Mouse (Mus musculus): ENCODE measurements around the gene Klhl42. TPM values are rescaled to one million over a fixed set of nuclear protein-coding genes. Genes with fewer than 3 reads are reported as not detected.

The Klhl42 gene
- polyA plus RNA-seq, 1 experiment from 2014 or later, result 12.7 TPM

- Histone ChIP-seq H3K4me3 (ENCODE audit: low read depth, low read length) (no peak overlapping the region), H3K27ac (replicated peaks; ENCODE audit: low read depth, low read length) (no peak overlapping the region), H3K27me3 (ENCODE audit: control insufficient read depth, insufficient read depth, low read length) (no peaks in the 10 kb centered on the region), H3K4me2 (ENCODE audit: low read depth, low read length) (no peak overlapping the region), H3K4me1 (ENCODE audit: control insufficient read depth, insufficient read depth, low read length) (no peaks in the 10 kb centered on the region), H3K9ac (replicated peaks; ENCODE audit: low read length) (no peak overlapping the region), H3K36me3 (replicated peaks; ENCODE audit: control insufficient read depth, insufficient read depth, low read depth, low read length) (no peaks in the 10 kb centered on the region), H3K9me3 (replicated peaks; ENCODE audit: control insufficient read depth, low read length) (no peaks in the 10 kb centered on the region)
- DNase-seq (ENCODE audit: low spot score), result no peak
- no peak for ATAC-seq (replicated peaks; ENCODE audit: insufficient number of reproducible peaks, low FRiP score, low TSS enrichment, low read depth)
- WGBS, result 82% methylated on average over 7 of the region's 7 CpGs
Measured at GRCm38 (mm10) chr6:147094771-147095170, 3.6 kb downstream of the Klhl42 start.

- ATAC-seq (replicated peaks; ENCODE audit: insufficient number of reproducible peaks, low FRiP score, low TSS enrichment, low read depth) (no peak), DNase-seq (ENCODE audit: low spot score) (no peak)
- Histone ChIP-seq H3K4me2 (ENCODE audit: low read depth, low read length) (no peak overlapping the region), H3K27me3 (ENCODE audit: control insufficient read depth, insufficient read depth, low read length) (no peaks in the 10 kb centered on the region), H3K9ac (replicated peaks; ENCODE audit: low read length) (no peak overlapping the region), H3K27ac (replicated peaks; ENCODE audit: low read depth, low read length) (no peak overlapping the region), H3K9me3 (replicated peaks; ENCODE audit: control insufficient read depth, low read length) (no peaks in the 10 kb centered on the region), H3K36me3 (replicated peaks; ENCODE audit: control insufficient read depth, insufficient read depth, low read depth, low read length) (no peaks in the 10 kb centered on the region), H3K4me1 (ENCODE audit: control insufficient read depth, insufficient read depth, low read length) (no peaks in the 10 kb centered on the region), H3K4me3 (ENCODE audit: low read depth, low read length) (no peak overlapping the region)
- 95% methylated on average over 4 of the region's 4 CpGs for WGBS
Measured at GRCm38 (mm10) chr6:147096109-147096508, 4.9 kb downstream of the Klhl42 start.

DNA sequence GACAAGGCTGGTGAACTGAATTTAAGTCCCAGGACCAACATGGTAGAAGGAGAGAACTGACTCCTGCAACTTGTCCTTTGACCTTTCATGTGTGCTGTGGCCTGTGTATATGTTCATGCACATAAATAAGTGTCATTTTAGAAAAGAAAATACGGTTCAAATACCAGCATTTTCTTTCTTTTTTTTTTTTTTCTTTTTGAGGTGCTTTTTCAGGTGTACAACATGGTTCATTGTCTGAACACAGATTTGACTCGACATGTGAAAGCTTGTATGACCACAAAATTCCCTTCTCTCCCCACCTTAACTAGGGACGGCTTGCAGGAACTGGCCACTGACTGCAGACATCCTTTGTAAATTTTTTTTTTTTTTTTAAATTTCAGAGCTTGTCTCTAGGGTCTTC, 5.8 kb downstream of the Klhl42 start:
- Histone ChIP-seq H3K9me3 (replicated peaks; ENCODE audit: control insufficient read depth, low read length) (no peaks in the 10 kb centered on the region), H3K27me3 (ENCODE audit: control insufficient read depth, insufficient read depth, low read length) (no peaks in the 10 kb centered on the region), H3K4me2 (ENCODE audit: low read depth, low read length) (no peak overlapping the region), H3K9ac (replicated peaks; ENCODE audit: low read length) (no peak overlapping the region), H3K4me1 (ENCODE audit: control insufficient read depth, insufficient read depth, low read length) (no peaks in the 10 kb centered on the region), H3K4me3 (ENCODE audit: low read depth, low read length) (no peak overlapping the region), H3K27ac (replicated peaks; ENCODE audit: low read depth, low read length) (no peak overlapping the region), H3K36me3 (replicated peaks; ENCODE audit: control insufficient read depth, insufficient read depth, low read depth, low read length) (no peaks in the 10 kb centered on the region)
- WGBS, result 61% methylated on average over 3 of the region's 3 CpGs
- ATAC-seq (replicated peaks; ENCODE audit: insufficient number of reproducible peaks, low FRiP score, low TSS enrichment, low read depth) (no peak), DNase-seq (ENCODE audit: low spot score) (no peak)

- no peak for ATAC-seq (replicated peaks; ENCODE audit: insufficient number of reproducible peaks, low FRiP score, low TSS enrichment, low read depth)
Measured at GRCm38 (mm10) chr6:147097346-147097929, 6.3 kb downstream of the Klhl42 start.

DNA sequence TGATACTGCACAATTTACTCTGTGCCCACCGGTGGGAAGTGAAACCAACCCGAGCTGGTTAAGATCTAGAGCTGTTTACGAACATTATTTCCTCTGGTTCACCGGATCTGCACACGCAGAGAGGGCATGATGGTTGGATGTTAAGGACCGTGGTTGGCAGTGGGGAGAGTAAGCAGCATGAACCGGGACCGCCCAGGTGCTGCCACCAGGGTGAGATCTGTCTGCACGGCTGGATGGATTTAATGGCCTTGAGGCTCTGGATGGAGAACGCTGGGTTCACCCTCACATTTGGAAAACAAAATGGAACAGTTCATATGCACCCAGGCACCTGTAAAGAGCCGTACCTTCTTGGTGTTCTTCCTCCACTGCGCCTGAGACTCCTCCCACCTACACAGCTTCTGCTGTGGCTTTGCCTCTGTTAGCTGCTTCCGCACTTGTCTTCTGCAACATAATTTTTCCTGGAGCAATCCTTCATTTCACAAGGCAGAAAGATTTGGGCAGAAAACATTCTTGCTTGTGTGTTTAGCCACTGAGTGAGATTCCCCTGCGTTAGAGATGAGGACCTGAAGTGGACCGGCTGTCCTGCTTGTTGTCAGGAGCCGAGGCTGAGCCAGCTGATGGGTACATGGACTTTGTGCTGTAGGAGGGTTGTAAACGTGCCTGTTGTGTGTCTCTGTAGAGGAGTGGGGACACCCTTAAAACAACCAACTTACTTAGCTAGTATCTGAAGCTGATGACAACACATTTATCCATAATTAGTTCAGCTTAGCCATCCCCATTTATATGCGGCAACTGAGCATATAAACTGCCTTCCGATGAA, 8.5 kb downstream of the Klhl42 start:
- Histone ChIP-seq H3K4me1 (ENCODE audit: control insufficient read depth, insufficient read depth, low read length) (no peaks in the 10 kb centered on the region), H3K27ac (replicated peaks; ENCODE audit: low read depth, low read length) (no peak overlapping the region), H3K36me3 (replicated peaks; ENCODE audit: control insufficient read depth, insufficient read depth, low read depth, low read length) (no peaks in the 10 kb centered on the region), H3K9me3 (replicated peaks; ENCODE audit: control insufficient read depth, low read length) (no peaks in the 10 kb centered on the region), H3K4me3 (ENCODE audit: low read depth, low read length) (no peak overlapping the region), H3K27me3 (ENCODE audit: control insufficient read depth, insufficient read depth, low read length) (no peaks in the 10 kb centered on the region), H3K4me2 (ENCODE audit: low read depth, low read length) (no peak overlapping the region), H3K9ac (replicated peaks; ENCODE audit: low read length) (no peak overlapping the region)
- ATAC-seq (replicated peaks; ENCODE audit: insufficient number of reproducible peaks, low FRiP score, low TSS enrichment, low read depth), result no peak
- no peak for DNase-seq (ENCODE audit: low spot score)
- 79% methylated on average over 19 of the region's 19 CpGs for WGBS

More at GRCm38 (mm10) chr6:147097346-147097929, 6.3 kb downstream of the Klhl42 start:
- DNase-seq (ENCODE audit: low spot score), result no peak
- no peaks in the 10 kb centered on the region for H3K9me3 ChIP-seq (replicated peaks; ENCODE audit: control insufficient read depth, low read length)
- 31% methylated on average over 8 of the region's 8 CpGs for WGBS
- no peaks in the 10 kb centered on the region for H3K4me1 ChIP-seq (ENCODE audit: control insufficient read depth, insufficient read depth, low read length)
- no peak overlapping the region for H3K4me3 ChIP-seq (ENCODE audit: low read depth, low read length)
- no peak overlapping the region for H3K27ac ChIP-seq (replicated peaks; ENCODE audit: low read depth, low read length)
- no peaks in the 10 kb centered on the region for H3K36me3 ChIP-seq (replicated peaks; ENCODE audit: control insufficient read depth, insufficient read depth, low read depth, low read length)
- H3K9ac ChIP-seq (replicated peaks; ENCODE audit: low read length), result no peak overlapping the region
- H3K27me3 ChIP-seq (ENCODE audit: control insufficient read depth, insufficient read depth, low read length), result no peaks in the 10 kb centered on the region
- H3K4me2 ChIP-seq (ENCODE audit: low read depth, low read length), result no peak overlapping the region

DNA sequence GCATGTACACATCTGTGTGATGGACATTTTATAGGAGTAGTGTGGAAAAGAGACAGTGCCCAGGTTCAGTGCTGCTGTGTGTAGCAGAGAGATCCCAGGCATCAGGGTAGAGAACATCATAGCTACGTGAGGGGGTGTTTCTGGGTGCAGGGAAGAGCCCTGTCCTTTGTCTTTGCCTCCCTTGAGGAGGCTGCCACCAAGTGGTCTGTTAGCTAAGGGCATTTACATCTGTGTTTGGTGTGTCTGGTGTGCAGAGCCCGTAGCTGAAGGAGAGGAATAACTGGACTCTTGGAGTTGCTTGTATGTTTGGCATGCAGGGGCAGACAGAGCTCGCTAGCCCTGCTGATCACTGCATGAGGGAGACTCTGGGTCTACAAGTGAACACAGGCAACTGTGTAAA, 11.1 kb downstream of the Klhl42 start:
- H3K9me3 ChIP-seq (replicated peaks; ENCODE audit: control insufficient read depth, low read length), result no peaks in the 10 kb centered on the region
- DNase-seq (ENCODE audit: low spot score) (no peak), ATAC-seq (replicated peaks; ENCODE audit: insufficient number of reproducible peaks, low FRiP score, low TSS enrichment, low read depth) (no peak)
- H3K4me2 ChIP-seq (ENCODE audit: low read depth, low read length), result no peak overlapping the region
- no peak overlapping the region for H3K4me3 ChIP-seq (ENCODE audit: low read depth, low read length)
- no peaks in the 10 kb centered on the region for H3K4me1 ChIP-seq (ENCODE audit: control insufficient read depth, insufficient read depth, low read length)
- no peak overlapping the region for H3K27ac ChIP-seq (replicated peaks; ENCODE audit: low read depth, low read length)
- peaks cover 5% of the 10 kb centered on the region for H3K36me3 ChIP-seq (replicated peaks; ENCODE audit: control insufficient read depth, insufficient read depth, low read depth, low read length)
- WGBS, result 75% methylated on average over 3 of the region's 3 CpGs
- H3K27me3 ChIP-seq (ENCODE audit: control insufficient read depth, insufficient read depth, low read length), result no peaks in the 10 kb centered on the region
- H3K9ac ChIP-seq (replicated peaks; ENCODE audit: low read length), result no peak overlapping the region

DNA sequence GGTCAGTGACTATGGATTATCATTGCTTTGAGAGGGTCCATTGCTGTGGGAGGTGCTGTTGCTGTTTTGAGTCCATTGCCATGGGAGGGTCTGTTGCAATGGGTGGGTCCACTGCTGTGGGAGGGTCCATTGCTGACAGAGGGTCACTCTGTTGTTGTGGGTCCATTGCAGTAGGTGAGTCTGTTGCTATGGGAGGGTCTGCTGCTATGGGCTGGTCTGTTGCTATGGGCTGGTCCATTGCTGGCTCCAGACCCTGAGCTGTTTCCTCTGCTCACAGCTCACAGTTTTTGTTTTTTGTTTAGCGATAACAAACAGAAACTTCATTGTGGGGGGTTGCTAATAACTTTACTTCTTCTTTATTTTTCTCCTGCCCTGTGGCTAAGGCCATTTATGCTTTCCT, 14.3 kb downstream of the Klhl42 start:
- Histone ChIP-seq H3K4me2 (ENCODE audit: low read depth, low read length) (no peak overlapping the region), H3K4me1 (ENCODE audit: control insufficient read depth, insufficient read depth, low read length) (no peaks in the 10 kb centered on the region), H3K27me3 (ENCODE audit: control insufficient read depth, insufficient read depth, low read length) (no peaks in the 10 kb centered on the region), H3K27ac (replicated peaks; ENCODE audit: low read depth, low read length) (no peak overlapping the region), H3K9ac (replicated peaks; ENCODE audit: low read length) (no peak overlapping the region), H3K9me3 (replicated peaks; ENCODE audit: control insufficient read depth, low read length) (no peaks in the 10 kb centered on the region), H3K4me3 (ENCODE audit: low read depth, low read length) (no peak overlapping the region), H3K36me3 (replicated peaks; ENCODE audit: control insufficient read depth, insufficient read depth, low read depth, low read length) (peaks cover 7% of the 10 kb centered on the region)
- no peak for ATAC-seq (replicated peaks; ENCODE audit: insufficient number of reproducible peaks, low FRiP score, low TSS enrichment, low read depth)
- WGBS, result 100% methylated on average over 1 of the region's 1 CpGs
- DNase-seq (ENCODE audit: low spot score), result no peak

GRCm38 (mm10) chr6:147106716-147107115, 15.5 kb downstream of the Klhl42 start:
- Histone ChIP-seq H3K4me1 (ENCODE audit: control insufficient read depth, insufficient read depth, low read length) (no peaks in the 10 kb centered on the region), H3K9me3 (replicated peaks; ENCODE audit: control insufficient read depth, low read length) (no peaks in the 10 kb centered on the region), H3K4me2 (ENCODE audit: low read depth, low read length) (no peak overlapping the region), H3K4me3 (ENCODE audit: low read depth, low read length) (no peak overlapping the region), H3K27me3 (ENCODE audit: control insufficient read depth, insufficient read depth, low read length) (no peaks in the 10 kb centered on the region), H3K36me3 (replicated peaks; ENCODE audit: control insufficient read depth, insufficient read depth, low read depth, low read length) (peaks cover 7% of the 10 kb centered on the region), H3K9ac (replicated peaks; ENCODE audit: low read length) (no peak overlapping the region), H3K27ac (replicated peaks; ENCODE audit: low read depth, low read length) (no peak overlapping the region)
- no peak for DNase-seq (ENCODE audit: low spot score)
- ATAC-seq (replicated peaks; ENCODE audit: insufficient number of reproducible peaks, low FRiP score, low TSS enrichment, low read depth), result no peak
- WGBS, result 93% methylated on average over 6 of the region's 6 CpGs

Measured in embryonic facial prominence, embryonic 11.5 days (tissue).